Mouse (Mus musculus) lung, adult 2 months (tissue): ENCODE measurements at regions not wholly inside any gene's neighbourhood (a gene's known extent, or its start where the extent isn't known, plus 50 kb on each side); places are given as distances from the start of the nearest gene placed in this dataset.

Source experiments
- CTCF ChIP-seq: fragments of 200-500 bp; IDR thresholded peaks from 2 replicates; pipeline ENCODE4 v1.5.1; 2011; ENCODE audit warnings: mild to moderate bottlenecking, low read length, control low read depth; ENCODE audit not compliant: insufficient read depth
- POLR2A ChIP-seq: fragments of 200-500 bp; IDR thresholded peaks from 2 replicates; pipeline ENCODE4 v1.6.1; 2011; ENCODE audit warnings: low read depth, mild to moderate bottlenecking, control low read depth, low read length, borderline replicate concordance; ENCODE audit errors: extremely low read depth

- TF ChIP-seq POLR2A (no peak), CTCF (no peak)
These were observed 56.2 kb upstream of the Tmtc4 start for GRCm38 (mm10) chr14:123040046-123040445.
